Comparison of ENCODE assay signal across 29 mouse cellular contexts in genomic region chr5:32907496-32907895, GRCm38 (mm10). TPM values are rescaled to one million over a fixed set of nuclear protein-coding genes. Genes with fewer than 3 reads are reported as not detected.
DNase-seq lines count a peak whose midpoint lies in the region; ATAC-seq and TF ChIP-seq lines count a peak whose summit lies in the region.
"Had no signal": no experiment of that assay in that cellular context is flagged by ENCODE, and none has a peak within 500 bp of the region (broad histone marks: within the 10 kb centered on the region; RNA-seq: fewer than 3 reads in every experiment).

No protein-coding gene starts in this region.

- no peaks in the 10 kb centered on the region for H3K79me2 ChIP-seq in liver, adult 2 months (ENCODE audit: control insufficient read depth, insufficient read depth, low read length)

- no peak overlapping the region for H3K4me3 ChIP-seq in liver, adult 2 months (ENCODE audit: insufficient read depth, low read depth, low read length)
- no peak overlapping the region for H3K4me3 ChIP-seq in liver, embryonic 12.5 days
- no peak overlapping the region for H3K4me3 ChIP-seq in intestine, embryonic 16.5 days (ENCODE audit: low read length)
- H3K4me3 ChIP-seq: embryonic facial prominence, embryonic 13.5 days; embryonic facial prominence, embryonic 15.5 days; erythroblast, embryonic 14.5 days; forebrain, embryonic 10.5 days; forebrain, embryonic 12.5 days had no signal

- peaks cover 42% of the 10 kb centered on the region for H3K36me3 ChIP-seq in liver, adult 2 months (ENCODE audit: control insufficient read depth, insufficient read depth, low read length)
- H3K36me3 ChIP-seq in liver, embryonic 12.5 days, result peaks cover 67% of the 10 kb centered on the region
- H3K36me3 ChIP-seq in intestine, embryonic 16.5 days (ENCODE audit: control insufficient read depth, insufficient read depth, low read length), result no peaks in the 10 kb centered on the region

- 52% methylated on average over 1 of the region's 1 CpGs for WGBS in liver, adult 2 months
- 70% methylated on average over 1 of the region's 1 CpGs for WGBS in liver, embryonic 12.5 days (ENCODE audit: insufficient replicate concordance)
- WGBS in intestine, embryonic 16.5 days, result 52% methylated on average over 1 of the region's 1 CpGs
- WGBS in large intestine, adult 2 months, result 42% methylated on average over 1 of the region's 1 CpGs

- no peaks in the 10 kb centered on the region for H3K9me3 ChIP-seq in liver, embryonic 12.5 days (replicated peaks)
- no peaks in the 10 kb centered on the region for H3K9me3 ChIP-seq in intestine, embryonic 16.5 days (ENCODE audit: control insufficient read depth, low read length)
- H3K9me3 ChIP-seq: embryonic facial prominence, embryonic 13.5 days; embryonic facial prominence, embryonic 15.5 days; forebrain, embryonic 10.5 days; forebrain, embryonic 12.5 days; G1E had no signal

- intact Hi-C loops in left cerebral cortex, postnatal 14 days (cut with DNase I), result loop anchor here (5.0 kb wide), 1 partner anchor 35 kb away; no protein-coding TSS in a partner anchor
- intact Hi-C loops in left cerebral cortex, postnatal 10 days (cut with DNase I), result no loop called here

- peak; percentile 13 for DNase-seq in liver, adult 2 months (ENCODE audit: extremely low read depth, low read depth, low spot score)
- DNase-seq in brain, embryonic 14.5 days (ENCODE audit: low read depth), result peak; percentile 2
- peak; percentile 85 for DNase-seq in large intestine, adult 2 months (ENCODE audit: low read depth, low spot score)
- no peak for DNase-seq in left cerebral cortex, postnatal 14 days (ENCODE audit: low spot score in 2 of 2)
- DNase-seq in left cerebral cortex, postnatal 10 days (ENCODE audit: extremely low spot score in 1 of 2, low spot score in 2 of 2), result no peak
- DNase-seq: adrenal gland, adult 8-10 months; adrenal gland, postnatal 14 days; adrenal gland, postnatal 36 days; B cell, adult 2 months; cerebellum, adult 11 months; cerebellum, adult 18-20 months; cerebellum, adult 8-10 months; cerebellum, adult 9-11 months; cerebellum, postnatal 14 days; cerebellum, postnatal 36 days; embryo, embryonic 11 days had no signal

- no peak overlapping the region for H3K4me2 ChIP-seq in liver, embryonic 12.5 days
- H3K4me2 ChIP-seq in intestine, embryonic 16.5 days (ENCODE audit: low read depth, low read length), result no peak overlapping the region
- H3K4me2 ChIP-seq: embryonic facial prominence, embryonic 13.5 days; embryonic facial prominence, embryonic 15.5 days; forebrain, embryonic 12.5 days had no signal

- H3K4me1 ChIP-seq in liver, adult 2 months (ENCODE audit: control insufficient read depth, insufficient read depth, low read length), result no peaks in the 10 kb centered on the region
- no peaks in the 10 kb centered on the region for H3K4me1 ChIP-seq in liver, embryonic 12.5 days
- no peaks in the 10 kb centered on the region for H3K4me1 ChIP-seq in intestine, embryonic 16.5 days (ENCODE audit: control insufficient read depth, insufficient read depth, low read length)
- H3K4me1 ChIP-seq: embryonic facial prominence, embryonic 13.5 days; embryonic facial prominence, embryonic 15.5 days; forebrain, embryonic 10.5 days; forebrain, embryonic 12.5 days had no signal

- no peak for TF ChIP-seq CTCF in liver, adult 2 months (IDR thresholded peaks at IDR 0.05; ENCODE audit: low read depth, low read length)
- no peak for TF ChIP-seq CTCF in brain, embryonic 14.5 days (IDR thresholded peaks at IDR 0.05; ENCODE audit: borderline replicate concordance, extremely low read depth, insufficient read depth, insufficient read length)

- no peak overlapping the region for H3K27ac ChIP-seq in liver, adult 2 months (replicated peaks; ENCODE audit: insufficient read depth, low read depth, low read length)
- no peak overlapping the region for H3K27ac ChIP-seq in liver, embryonic 12.5 days
- H3K27ac ChIP-seq in intestine, embryonic 16.5 days (ENCODE audit: low read length), result no peak overlapping the region
- H3K27ac ChIP-seq: embryonic facial prominence, embryonic 13.5 days; embryonic facial prominence, embryonic 15.5 days; forebrain, embryonic 10.5 days; forebrain, embryonic 12.5 days had no signal

- no peak for ATAC-seq in liver, embryonic 12.5 days
- peak; percentile 90 for ATAC-seq in intestine, embryonic 16.5 days
- ATAC-seq: activated CD4-positive, CD25-positive, alpha-beta regulatory T cell, adult 4 months; CD4-positive, CD25-positive, alpha-beta regulatory T cell, adult 4 months; forebrain, embryonic 14.5 days; Patski had no signal

- no peak for TF ChIP-seq POLR2A in liver, adult 2 months (IDR thresholded peaks at IDR 0.05; ENCODE audit: extremely low read depth, insufficient read depth, low read length)
- no peak for TF ChIP-seq POLR2A in brain, embryonic 14.5 days (IDR thresholded peaks at IDR 0.05; ENCODE audit: borderline replicate concordance, extremely low read depth, insufficient read depth, insufficient read length, poor library complexity, severe bottlenecking)

- no peak overlapping the region for H3K9ac ChIP-seq in liver, adult 2 months (ENCODE audit: low read depth, low read length)
- H3K9ac ChIP-seq in liver, embryonic 12.5 days, result no peak overlapping the region
- no peak overlapping the region for H3K9ac ChIP-seq in intestine, embryonic 16.5 days (ENCODE audit: low read depth, low read length)
- H3K9ac ChIP-seq: embryonic facial prominence, embryonic 13.5 days; embryonic facial prominence, embryonic 15.5 days; forebrain, embryonic 12.5 days had no signal

- H3K27me3 ChIP-seq in liver, adult 2 months (ENCODE audit: control insufficient read depth, insufficient read depth, low read length), result no peaks in the 10 kb centered on the region
- H3K27me3 ChIP-seq in liver, embryonic 12.5 days (replicated peaks), result no peaks in the 10 kb centered on the region
- no peaks in the 10 kb centered on the region for H3K27me3 ChIP-seq in intestine, embryonic 16.5 days (replicated peaks; ENCODE audit: control insufficient read depth, insufficient read depth, low read length)
- H3K27me3 ChIP-seq: CH12.LX; embryonic facial prominence, embryonic 13.5 days; embryonic facial prominence, embryonic 15.5 days; forebrain, embryonic 12.5 days; Patski had no signal

RNA-seq across cellular contexts. Expression of gene Depdc5, which starts 44.0 kb away (rescaled TPM):
- 8.2 and 12.8 TPM in 2 replicates for total RNA-seq in liver, adult 2 months (2014; rRNA removed)
- 6.7 and 8.7 TPM in 2 replicates for polyA plus RNA-seq in liver, adult 2 months (2012; rRNA removed)
- 14.3 and 14.4 TPM in 2 replicates for polyA plus RNA-seq in liver, embryonic 12.5 days (2016; fragmentation: Nextera tagmentation; extraction: Ambion mirVana)
- 44.2 and 48.0 TPM in 2 replicates for polyA plus RNA-seq in brain, embryonic 14.5 days (2012; rRNA removed)
- polyA plus RNA-seq in intestine, embryonic 16.5 days (2015; fragmentation: Nextera tagmentation; extraction: Ambion mirVana), result 13.5 and 14.6 TPM in 2 replicates
- polyA plus RNA-seq in large intestine, adult 2 months (2012; rRNA removed), result 8.8 and 10.6 TPM in 2 replicates
- total RNA-seq in left cerebral cortex, postnatal 14 days (2021), result 10 to 100 TPM; 56.0 to 61.8 TPM
- total RNA-seq in left cerebral cortex, postnatal 10 days (2021), result 10 to 100 TPM; 57.2 to 57.9 TPM

RNA-seq across cellular contexts. Expression of gene Prr14l, which starts 53.4 kb away (rescaled TPM):
- total RNA-seq in liver, adult 2 months (2014; rRNA removed), result 10.0 and 13.9 TPM in 2 replicates
- polyA plus RNA-seq in liver, adult 2 months (2012; rRNA removed), result 8.7 and 15.7 TPM in 2 replicates
- 15.0 and 15.3 TPM in 2 replicates for polyA plus RNA-seq in liver, embryonic 12.5 days (2016; fragmentation: Nextera tagmentation; extraction: Ambion mirVana)
- 10.1 and 15.7 TPM in 2 replicates for polyA plus RNA-seq in brain, embryonic 14.5 days (2012; rRNA removed)
- 8.8 and 10.1 TPM in 2 replicates for polyA plus RNA-seq in intestine, embryonic 16.5 days (2015; fragmentation: Nextera tagmentation; extraction: Ambion mirVana)
- polyA plus RNA-seq in large intestine, adult 2 months (2012; rRNA removed), result 4.2 and 10.1 TPM in 2 replicates
- 10 to 100 TPM; 36.0 to 39.2 TPM for total RNA-seq in left cerebral cortex, postnatal 14 days (2021)
- total RNA-seq in left cerebral cortex, postnatal 10 days (2021), result 10 to 100 TPM; 31.8 to 34.6 TPM

Comparison
In these comparisons a context has a peak if more than half of its experiments do, and no peak if none do; other contexts are left out.
1. DNase-seq: peak in liver, adult 2 months (single experiment), brain, embryonic 14.5 days (single experiment) and large intestine, adult 2 months (single experiment); none in left cerebral cortex, postnatal 14 days (0 of 2) and left cerebral cortex, postnatal 10 days (0 of 2).